Mouse (Mus musculus): ENCODE data around the gene Gm42957. TPM values are rescaled to one million over a fixed set of nuclear protein-coding genes. Genes with fewer than 3 reads are reported as not detected.
"Not testable (repeated sequence)": the region's sequence is repeated elsewhere in the genome, so short reads cannot be mapped to it uniquely, and the experiment has no call there.

Gene Gm42957
- polyA plus RNA-seq, 1 experiment from 2014 or later = not detected

GRCm38 (mm10) chr3:96601941-96602703 is 33.2 kb upstream of the Gm42957 start:
- H3K4me2 ChIP-seq (ENCODE audit: low read depth, low read length) = peak overlapping the region; percentile 60
- peak overlapping the region; percentile 63 for H3K4me3 ChIP-seq (ENCODE audit: low read depth, low read length)
- peaks cover 5% of the 10 kb centered on the region; the same call in 1 of the 2 replicates for H3K27me3 ChIP-seq (ENCODE audit: control insufficient read depth, insufficient read depth, low read length)
- whole genome bisulfite sequencing = 26% methylated on average over 10 of the region's 10 CpGs
- H3K36me3 ChIP-seq (replicated peaks; ENCODE audit: control insufficient read depth, insufficient read depth, low read depth, low read length) = no peaks in the 10 kb centered on the region
- DNase-seq (ENCODE audit: low spot score) (no peak), ATAC-seq (replicated peaks; ENCODE audit: insufficient number of reproducible peaks, low FRiP score, low TSS enrichment, low read depth) (no peak)
- H3K4me1 ChIP-seq (ENCODE audit: control insufficient read depth, insufficient read depth, low read length) = no peaks in the 10 kb centered on the region; the same call in 1 of the 2 replicates
- 0 out of 2 replicates have a peak overlapping the region, but pooled peaks have one; percentile 74 for H3K27ac ChIP-seq (replicated peaks; ENCODE audit: low read depth, low read length)
- H3K9ac ChIP-seq (replicated peaks; ENCODE audit: low read length) = peak overlapping the region; percentile 73
- H3K9me3 ChIP-seq (replicated peaks; ENCODE audit: control insufficient read depth, low read length) = no peaks in the 10 kb centered on the region

DNA sequence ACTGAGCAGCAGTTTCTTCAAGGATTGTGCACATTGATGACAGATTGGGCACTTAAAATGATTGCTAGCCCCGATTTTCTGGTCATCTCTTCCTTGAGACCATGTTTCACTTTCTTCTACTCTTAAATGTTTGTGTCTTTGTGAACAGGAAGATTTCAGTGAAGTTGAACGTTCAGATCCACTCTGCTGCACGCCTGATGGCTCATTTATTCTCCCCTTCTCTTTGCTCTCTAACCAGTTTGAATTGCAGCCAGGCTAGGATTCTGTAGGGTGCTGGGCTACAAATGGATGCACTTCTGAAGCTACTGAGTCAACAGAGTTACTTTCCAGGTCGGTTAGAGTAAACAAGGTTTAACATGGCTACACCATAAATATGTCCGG is 32.6 kb upstream of the Gm42957 start:
- Histone ChIP-seq H3K9ac (replicated peaks; ENCODE audit: low read length) (peak overlapping the region; percentile 73), H3K36me3 (replicated peaks; ENCODE audit: control insufficient read depth, insufficient read depth, low read depth, low read length) (no peaks in the 10 kb centered on the region), H3K4me3 (ENCODE audit: low read depth, low read length) (peak overlapping the region; percentile 63), H3K4me2 (ENCODE audit: low read depth, low read length) (peak overlapping the region; percentile 60), H3K9me3 (replicated peaks; ENCODE audit: control insufficient read depth, low read length) (no peaks in the 10 kb centered on the region), H3K27ac (replicated peaks; ENCODE audit: low read depth, low read length) (no peak overlapping the region), H3K4me1 (ENCODE audit: control insufficient read depth, insufficient read depth, low read length) (no peaks in the 10 kb centered on the region; the same call in 1 of the 2 replicates), H3K27me3 (ENCODE audit: control insufficient read depth, insufficient read depth, low read length) (peaks cover 5% of the 10 kb centered on the region; the same call in 1 of the 2 replicates)
- ATAC-seq (replicated peaks; ENCODE audit: insufficient number of reproducible peaks, low FRiP score, low TSS enrichment, low read depth) (no peak), DNase-seq (ENCODE audit: low spot score) (no peak)
- 56% methylated on average over 5 of the region's 5 CpGs for WGBS

GRCm38 (mm10) chr3:96603311-96603710 is 32.0 kb upstream of the Gm42957 start:
- WGBS = 53% methylated on average over 5 of the region's 5 CpGs
- Histone ChIP-seq H3K27me3 (ENCODE audit: control insufficient read depth, insufficient read depth, low read length) (peaks cover 5% of the 10 kb centered on the region; the same call in 1 of the 2 replicates), H3K4me3 (ENCODE audit: low read depth, low read length) (peak overlapping the region; percentile 63; the same call in 1 of the 2 replicates), H3K27ac (replicated peaks; ENCODE audit: low read depth, low read length) (no peak overlapping the region), H3K4me1 (ENCODE audit: control insufficient read depth, insufficient read depth, low read length) (no peaks in the 10 kb centered on the region; the same call in 1 of the 2 replicates), H3K9ac (replicated peaks; ENCODE audit: low read length) (peak overlapping the region; percentile 15; the same call in 1 of the 2 replicates), H3K9me3 (replicated peaks; ENCODE audit: control insufficient read depth, low read length) (no peaks in the 10 kb centered on the region), H3K4me2 (ENCODE audit: low read depth, low read length) (peak overlapping the region; percentile 60), H3K36me3 (replicated peaks; ENCODE audit: control insufficient read depth, insufficient read depth, low read depth, low read length) (no peaks in the 10 kb centered on the region)
- ATAC-seq (replicated peaks; ENCODE audit: insufficient number of reproducible peaks, low FRiP score, low TSS enrichment, low read depth) (no peak), DNase-seq (ENCODE audit: low spot score) (peak; percentile 28)

- H3K4me2 ChIP-seq (ENCODE audit: low read depth, low read length); DNase-seq (ENCODE audit: low spot score); H3K4me1 ChIP-seq (ENCODE audit: control insufficient read depth, insufficient read depth, low read length); H3K9me3 ChIP-seq (replicated peaks; ENCODE audit: control insufficient read depth, low read length); ATAC-seq (replicated peaks; ENCODE audit: insufficient number of reproducible peaks, low FRiP score, low TSS enrichment, low read depth); H3K36me3 ChIP-seq (replicated peaks; ENCODE audit: control insufficient read depth, insufficient read depth, low read depth, low read length); H3K27me3 ChIP-seq (ENCODE audit: control insufficient read depth, insufficient read depth, low read length); H3K27ac ChIP-seq (replicated peaks; ENCODE audit: low read depth, low read length); H3K4me3 ChIP-seq (ENCODE audit: low read depth, low read length); H3K9ac ChIP-seq (replicated peaks; ENCODE audit: low read length): not testable (repeated sequence)
- 92% methylated on average over 3 of the region's 4 CpGs for WGBS
These were observed 29.3 kb upstream of the Gm42957 start for GRCm38 (mm10) chr3:96606007-96606406.

- 90% methylated on average over 4 of the region's 4 CpGs for WGBS
- Histone ChIP-seq H3K4me1 (ENCODE audit: control insufficient read depth, insufficient read depth, low read length) (no peaks in the 10 kb centered on the region), H3K4me3 (ENCODE audit: low read depth, low read length) (no peak overlapping the region), H3K27ac (replicated peaks; ENCODE audit: low read depth, low read length) (no peak overlapping the region), H3K9ac (replicated peaks; ENCODE audit: low read length) (no peak overlapping the region), H3K4me2 (ENCODE audit: low read depth, low read length) (no peak overlapping the region), H3K36me3 (replicated peaks; ENCODE audit: control insufficient read depth, insufficient read depth, low read depth, low read length) (no peaks in the 10 kb centered on the region), H3K27me3 (ENCODE audit: control insufficient read depth, insufficient read depth, low read length) (no peaks in the 10 kb centered on the region), H3K9me3 (replicated peaks; ENCODE audit: control insufficient read depth, low read length) (no peaks in the 10 kb centered on the region)
- no peak for ATAC-seq (replicated peaks; ENCODE audit: insufficient number of reproducible peaks, low FRiP score, low TSS enrichment, low read depth)
- DNase-seq (ENCODE audit: low spot score) = no peak
These were observed 28.7 kb upstream of the Gm42957 start for GRCm38 (mm10) chr3:96606618-96607017.

DNA sequence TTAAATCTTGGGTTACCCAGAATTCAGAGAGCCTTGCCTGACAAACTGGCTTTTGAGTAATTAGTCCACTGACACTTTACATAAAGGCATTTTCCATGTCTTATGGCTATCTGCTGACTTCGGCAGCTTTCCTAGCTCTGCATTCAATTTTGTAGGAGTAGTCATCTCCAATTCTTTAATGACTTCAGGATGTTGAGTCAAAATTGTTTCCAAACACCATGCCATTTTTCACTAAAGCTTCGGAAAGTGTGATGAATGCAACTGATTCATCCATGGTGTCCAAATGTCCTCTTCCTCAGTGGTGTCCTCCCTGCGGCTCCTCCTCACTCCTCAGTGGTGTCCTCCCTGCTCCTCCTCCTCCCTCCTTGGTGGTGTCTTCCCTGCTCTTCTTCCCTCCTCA is 17.3 kb upstream of the Gm42957 start:
- H3K36me3 ChIP-seq (replicated peaks; ENCODE audit: control insufficient read depth, insufficient read depth, low read depth, low read length) = peaks cover 8% of the 10 kb centered on the region

GRCm38 (mm10) chr3:96623201-96623600 is 12.1 kb upstream of the Gm42957 start:
- no peaks in the 10 kb centered on the region for H3K9me3 ChIP-seq (replicated peaks; ENCODE audit: control insufficient read depth, low read length)
- H3K36me3 ChIP-seq (replicated peaks; ENCODE audit: control insufficient read depth, insufficient read depth, low read depth, low read length) = peaks cover 8% of the 10 kb centered on the region
- ATAC-seq (replicated peaks; ENCODE audit: insufficient number of reproducible peaks, low FRiP score, low TSS enrichment, low read depth) (no peak), DNase-seq (ENCODE audit: low spot score) (no peak)
- H3K4me3 ChIP-seq (ENCODE audit: low read depth, low read length) = no peak overlapping the region
- no peaks in the 10 kb centered on the region for H3K4me1 ChIP-seq (ENCODE audit: control insufficient read depth, insufficient read depth, low read length)
- WGBS = 86% methylated on average over 4 of the region's 4 CpGs
- no peak overlapping the region for H3K27ac ChIP-seq (replicated peaks; ENCODE audit: low read depth, low read length)
- no peaks in the 10 kb centered on the region for H3K27me3 ChIP-seq (ENCODE audit: control insufficient read depth, insufficient read depth, low read length)
- no peak overlapping the region for H3K9ac ChIP-seq (replicated peaks; ENCODE audit: low read length)
- H3K4me2 ChIP-seq (ENCODE audit: low read depth, low read length) = no peak overlapping the region

More for the DNA sequence above, 17.3 kb upstream of the Gm42957 start:
- no peaks in the 10 kb centered on the region for H3K9me3 ChIP-seq (replicated peaks; ENCODE audit: control insufficient read depth, low read length)
- no peaks in the 10 kb centered on the region for H3K4me1 ChIP-seq (ENCODE audit: control insufficient read depth, insufficient read depth, low read length)
- no peak overlapping the region for H3K4me3 ChIP-seq (ENCODE audit: low read depth, low read length)
- no peak for DNase-seq (ENCODE audit: low spot score)
- H3K27me3 ChIP-seq (ENCODE audit: control insufficient read depth, insufficient read depth, low read length) = no peaks in the 10 kb centered on the region
- 69% methylated on average over 3 of the region's 3 CpGs for WGBS
- H3K27ac ChIP-seq (replicated peaks; ENCODE audit: low read depth, low read length) = no peak overlapping the region
- H3K9ac ChIP-seq (replicated peaks; ENCODE audit: low read length) = no peak overlapping the region
- no peak overlapping the region for H3K4me2 ChIP-seq (ENCODE audit: low read depth, low read length)
- no peak for ATAC-seq (replicated peaks; ENCODE audit: insufficient number of reproducible peaks, low FRiP score, low TSS enrichment, low read depth)
